Mouse (Mus musculus) heart, adult 9 months (tissue): ENCODE data around the gene Fam222b.
"Not testable (repeated sequence)": the region's sequence is repeated elsewhere in the genome, so short reads cannot be mapped to it uniquely, and the experiment has no call there.

Experiments
- DNase-seq, 2 experiments: peaks; one replicate each; pipeline ENCODE4 v3.0.0; 2022; ENCODE audit warnings: low spot score in 2 of 2

The Fam222b gene

DNA sequence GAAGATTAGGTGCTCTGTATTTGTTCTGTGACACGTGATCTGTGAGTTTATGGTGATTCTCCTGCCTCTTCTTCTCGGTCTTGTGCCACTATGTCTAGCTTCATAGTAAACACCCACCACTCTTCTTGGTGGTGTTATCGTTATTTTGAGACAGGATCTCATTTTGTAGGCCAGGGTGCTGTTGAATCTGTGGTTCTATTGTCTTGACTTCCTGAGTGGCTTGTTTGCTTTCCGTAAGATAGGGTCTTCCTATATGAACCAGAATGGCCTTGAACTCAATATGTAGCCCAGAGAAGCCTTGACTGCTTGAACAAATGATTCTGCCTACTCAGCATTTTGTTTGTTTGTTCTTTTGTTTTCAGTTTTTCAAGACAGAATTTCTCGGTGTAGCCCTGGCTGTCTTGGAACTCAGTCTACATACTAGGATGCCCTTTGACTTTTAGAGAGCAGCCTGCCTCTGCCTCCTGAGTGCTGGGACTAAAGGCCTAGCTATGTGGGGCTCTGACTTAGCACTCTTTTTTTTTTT is 6.6 kb upstream of the Fam222b start:
- DNase-seq, result no peak

DNA sequence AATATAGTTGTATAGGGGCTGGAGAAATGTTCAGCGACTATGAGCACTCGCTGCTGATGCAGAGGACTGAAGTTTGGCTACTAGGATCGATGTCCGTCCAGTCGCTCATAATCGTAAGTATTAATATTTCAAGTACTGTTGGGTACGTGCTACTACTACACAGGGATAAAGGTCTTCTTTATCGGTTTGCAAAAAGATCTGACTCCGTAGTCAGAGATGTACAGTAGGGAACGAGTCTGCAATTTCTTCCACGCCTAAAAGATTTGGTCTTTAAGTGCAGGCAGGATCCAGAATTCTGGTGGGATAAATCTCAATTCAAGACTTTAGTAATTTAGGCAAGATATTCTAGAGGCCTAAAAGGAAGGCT is 340 bp upstream of the Fam222b start:
- DNase-seq, result no peak

DNA sequence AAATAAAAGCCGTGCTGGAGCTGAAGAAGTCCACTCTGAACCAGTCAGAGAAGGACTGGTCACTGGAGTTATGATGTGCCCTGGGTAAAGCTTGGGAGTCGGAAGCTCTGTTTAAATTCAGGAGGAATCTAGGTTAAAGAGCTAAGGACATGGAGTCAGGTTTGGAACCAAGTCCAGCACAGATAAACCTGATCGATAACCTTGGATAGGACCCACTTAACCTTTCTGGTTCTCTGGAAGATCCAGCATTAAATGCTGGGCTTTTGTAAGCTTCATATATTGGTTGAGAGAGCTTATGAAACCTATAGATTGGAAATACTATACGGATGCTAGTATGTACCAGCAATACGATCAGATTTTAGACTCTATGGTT is 670 bp downstream of the Fam222b start:
- DNase-seq, result no peak

DNA sequence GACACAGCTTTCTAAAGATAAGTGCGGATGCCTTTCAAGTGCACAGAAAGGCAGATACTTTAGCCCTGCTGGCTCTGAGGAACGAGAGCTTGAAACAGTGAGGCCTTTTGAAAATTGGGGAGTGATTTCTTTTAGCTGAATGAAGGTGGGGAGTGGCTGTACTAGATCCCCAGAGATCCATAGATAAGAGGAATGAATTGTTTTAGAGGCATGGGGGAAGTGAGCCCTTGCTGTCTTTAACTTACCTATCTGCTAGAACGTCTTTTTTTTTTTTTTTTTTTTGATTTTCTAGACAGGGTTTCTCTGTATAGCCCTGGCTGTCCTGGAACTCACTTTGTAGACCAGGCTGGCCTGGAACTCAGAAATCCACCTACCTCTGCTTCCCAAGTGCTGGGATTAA is 2.6 kb downstream of the Fam222b start:
- DNase-seq, result no peak

DNA sequence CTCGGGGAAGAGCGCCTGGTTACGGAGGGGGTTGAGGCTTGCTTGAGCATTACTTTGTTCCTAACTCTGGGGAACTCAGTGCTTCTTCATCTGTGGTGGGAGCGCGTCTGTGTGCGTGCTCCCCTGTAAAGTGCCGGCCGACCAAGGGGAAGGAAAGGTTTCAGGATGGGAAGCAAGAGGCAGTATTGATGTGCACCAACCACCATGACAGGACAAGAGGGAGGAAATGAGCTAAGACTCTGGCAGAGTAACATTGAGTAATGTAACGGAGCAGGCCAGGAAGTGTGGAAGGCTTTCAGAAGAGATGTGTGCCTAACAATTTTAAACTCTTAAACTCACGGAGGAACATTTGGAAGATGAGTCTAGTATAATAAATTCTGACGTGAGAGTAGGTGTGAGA is 6.3 kb downstream of the Fam222b start:
- DNase-seq, result no peak

GRCm38 (mm10) chr11:78102142-78102541 is 7.7 kb downstream of the Fam222b start:
- DNase-seq, result no peak

DNA sequence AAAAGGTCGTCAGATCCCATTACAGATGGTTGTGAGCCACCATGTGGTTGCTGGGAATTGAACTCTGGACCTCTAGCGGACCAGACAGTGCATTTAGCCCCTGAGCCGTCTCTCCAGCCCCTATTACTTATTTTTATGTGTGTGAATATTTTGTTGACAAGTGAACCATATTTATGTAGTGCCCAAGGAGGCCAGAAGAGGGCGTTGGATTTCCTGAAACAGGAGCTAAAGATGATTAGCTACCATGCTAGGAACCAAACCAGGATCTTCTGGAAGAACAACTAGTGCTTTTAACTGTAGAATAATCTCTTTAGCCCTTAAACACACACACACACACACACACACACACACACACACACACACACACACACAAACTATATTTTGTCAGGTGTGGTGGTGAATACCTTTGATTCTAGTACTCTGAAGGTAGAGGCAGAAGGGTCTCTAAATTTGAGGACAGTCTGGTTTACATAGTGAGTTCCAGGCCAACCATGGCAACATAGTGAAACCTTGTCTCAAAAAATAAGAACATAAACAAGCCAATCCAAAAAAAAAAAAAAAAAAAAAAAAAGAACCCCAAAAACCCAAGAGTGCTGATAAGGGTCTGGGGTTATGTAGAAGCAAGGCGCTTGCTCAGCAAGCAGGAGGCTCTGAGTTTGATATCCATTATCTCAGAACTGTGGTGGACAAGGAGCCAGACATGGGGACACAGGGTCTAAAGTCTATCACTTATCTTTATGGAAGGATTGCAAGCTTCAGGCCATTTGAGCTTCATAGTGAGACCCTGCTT is 8.7 kb downstream of the Fam222b start:
- no peak for DNase-seq

GRCm38 (mm10) chr11:78104501-78104900 is 10.0 kb downstream of the Fam222b start:
- no peak for DNase-seq

GRCm38 (mm10) chr11:78113616-78114015 is 19.2 kb downstream of the Fam222b start:
- no peak for DNase-seq

GRCm38 (mm10) chr11:78114676-78115366 is 20.4 kb downstream of the Fam222b start:
- DNase-seq, result no peak

DNA sequence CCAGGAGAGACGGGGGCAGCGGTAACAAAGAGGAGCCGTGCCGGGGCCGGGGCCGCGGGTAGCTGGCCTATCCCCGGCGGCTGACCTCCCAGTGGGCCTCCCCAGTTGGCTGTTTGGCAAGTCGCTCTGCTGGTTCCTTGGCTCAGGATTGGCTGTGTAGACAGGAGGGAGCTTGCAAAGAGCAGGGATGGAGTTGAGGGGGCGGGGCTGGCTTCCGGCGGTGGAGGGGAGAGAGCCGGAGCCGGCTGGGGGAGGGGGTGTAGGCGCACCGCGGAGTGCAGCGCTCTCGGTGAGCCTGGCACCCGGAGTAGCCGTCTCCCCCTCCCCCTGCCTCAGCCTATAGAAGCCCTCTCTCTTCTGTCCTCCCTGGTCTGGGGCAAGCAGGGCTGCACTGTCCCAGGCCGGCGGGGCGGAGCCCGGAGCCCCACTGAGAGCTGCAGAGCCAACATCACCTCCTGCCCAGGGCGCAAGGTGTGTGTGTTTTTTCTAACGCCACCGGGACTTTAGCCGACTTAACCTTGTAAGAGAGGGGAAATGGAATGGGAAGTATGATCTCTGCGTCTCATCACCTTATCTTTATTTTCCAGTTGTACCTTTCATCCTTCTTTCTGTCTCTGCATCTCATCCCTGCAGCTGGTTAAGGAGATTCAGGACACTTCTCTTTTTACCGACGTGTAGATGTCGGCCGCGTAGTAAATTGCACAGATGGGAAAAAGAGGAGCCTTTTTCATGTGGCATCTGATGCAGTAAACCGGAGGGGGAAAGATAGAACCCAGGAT is 21.1 kb downstream of the Fam222b start:
- peak; percentile 94 to 97 for DNase-seq

DNA sequence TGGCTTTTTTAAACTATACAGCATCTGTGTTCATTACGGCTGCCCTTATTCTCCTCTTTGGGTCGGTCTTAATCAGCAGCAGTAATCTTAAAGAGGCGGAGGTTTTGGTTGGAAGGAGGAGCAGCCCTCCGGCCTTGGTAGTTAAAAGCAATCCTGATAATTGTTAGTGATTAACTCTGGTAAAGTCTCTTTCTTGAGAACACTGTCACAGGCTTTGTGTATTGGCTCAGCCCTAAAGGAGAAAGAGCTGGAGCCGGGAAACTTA is 21.6 kb downstream of the Fam222b start:
- DNase-seq, result no peak

- no peak for DNase-seq
Measured at GRCm38 (mm10) chr11:78118467-78118866, 24.0 kb downstream of the Fam222b start.

DNA sequence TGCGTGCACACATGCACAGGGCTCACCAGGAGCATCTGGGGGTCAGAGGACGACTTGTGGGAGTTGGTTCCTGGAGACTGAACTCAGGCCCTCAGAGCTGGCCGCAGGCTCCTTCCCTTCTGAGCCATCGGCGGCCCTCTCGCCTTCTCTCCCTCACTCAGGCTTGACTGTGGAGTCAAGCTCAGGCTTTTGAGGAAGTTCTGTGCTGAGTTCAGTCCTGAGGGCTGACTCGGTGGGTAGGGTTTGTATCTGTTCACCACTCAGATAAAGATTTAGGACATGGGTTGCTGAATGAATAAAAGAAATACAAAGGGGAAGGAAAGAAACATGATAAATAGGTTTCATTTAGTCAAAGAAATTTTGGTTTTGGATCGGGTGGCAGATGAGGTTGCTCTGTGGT is 25.4 kb downstream of the Fam222b start:
- no peak for DNase-seq

- peak; percentile 67 to 71 for DNase-seq
Measured at GRCm38 (mm10) chr11:78121176-78121575, 26.7 kb downstream of the Fam222b start.

DNA sequence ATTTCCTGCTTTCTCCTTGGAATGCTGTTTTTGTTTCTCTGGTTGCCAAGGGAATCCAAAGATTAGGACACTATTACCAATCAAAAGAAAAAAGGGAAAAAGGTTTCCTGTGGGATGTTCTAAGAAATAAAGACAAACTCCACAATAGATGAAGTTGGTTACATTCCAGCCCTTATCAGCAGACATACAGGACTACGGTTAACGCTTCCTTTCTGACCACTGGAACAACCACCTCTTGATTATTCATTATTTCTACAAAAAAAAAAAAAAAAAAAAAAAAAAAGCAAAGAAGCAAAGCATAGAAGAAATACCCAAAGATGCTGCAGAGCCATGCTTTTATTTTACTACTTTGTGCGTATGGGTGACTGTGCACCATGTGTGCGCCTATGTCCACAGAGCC is 28.4 kb downstream of the Fam222b start:
- no peak for DNase-seq

- DNase-seq, result no peak
Measured at GRCm38 (mm10) chr11:78123782-78124181, 29.3 kb downstream of the Fam222b start.

- no peak for DNase-seq
Measured at GRCm38 (mm10) chr11:78125691-78126090, 31.2 kb downstream of the Fam222b start.

DNA sequence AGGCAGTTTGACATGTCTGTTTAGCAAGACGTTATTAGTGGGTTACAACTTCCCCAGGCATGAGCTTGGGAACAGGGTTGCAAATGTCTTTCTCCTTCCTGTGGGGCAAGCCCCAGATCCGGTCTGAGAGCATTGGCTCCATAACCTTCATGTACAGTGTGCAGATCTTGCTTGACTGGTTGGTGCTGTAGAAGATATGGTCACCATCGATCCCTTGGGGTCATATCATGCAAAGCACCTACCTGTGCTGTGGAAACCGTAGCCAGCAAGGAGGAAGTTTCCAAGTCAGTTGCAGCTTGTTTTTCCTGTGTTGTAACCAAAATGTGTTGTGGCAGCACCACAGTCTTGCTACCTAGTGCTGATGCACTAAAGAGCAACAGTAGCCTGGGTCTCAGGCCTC is 32.3 kb downstream of the Fam222b start:
- DNase-seq, result no peak

DNA sequence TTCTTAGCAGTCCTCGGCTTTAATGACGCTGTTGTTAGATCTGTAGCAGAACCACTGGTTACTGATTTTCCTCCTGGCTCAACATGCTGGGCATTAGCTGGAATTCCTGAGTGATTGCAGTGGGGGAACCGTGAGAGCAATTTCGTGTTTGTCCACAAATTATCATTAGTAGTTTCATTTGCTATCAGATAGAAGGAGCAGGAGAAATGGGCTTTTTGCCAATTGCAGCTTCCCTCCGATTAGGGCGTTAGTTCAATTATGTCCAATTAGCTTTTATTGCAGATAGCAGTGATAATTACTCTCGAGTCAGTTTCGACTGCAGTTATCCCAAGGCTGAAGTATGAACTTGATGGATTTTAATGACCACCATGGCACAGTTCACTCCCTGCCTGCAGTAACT is 35.0 kb downstream of the Fam222b start:
- no peak for DNase-seq

DNA sequence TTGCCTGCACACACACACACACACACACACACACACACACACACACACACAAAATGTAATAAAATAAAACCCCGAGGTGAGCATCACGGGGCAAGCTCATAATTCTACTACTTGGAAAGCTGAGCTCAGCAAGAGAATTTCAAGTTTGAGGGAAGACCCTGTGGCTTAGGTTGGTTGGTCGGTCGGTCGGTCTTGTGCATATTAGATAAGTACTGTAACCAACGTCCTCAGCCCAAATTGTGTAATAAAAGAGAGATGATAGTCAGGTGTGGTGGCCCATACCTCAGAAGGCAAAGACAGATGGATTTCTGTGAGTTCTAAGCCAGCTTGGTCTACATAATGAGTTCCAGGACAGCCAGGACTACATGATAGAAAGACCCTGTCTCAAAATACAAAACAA is 39.5 kb downstream of the Fam222b start:
- DNase-seq, result no peak

DNA sequence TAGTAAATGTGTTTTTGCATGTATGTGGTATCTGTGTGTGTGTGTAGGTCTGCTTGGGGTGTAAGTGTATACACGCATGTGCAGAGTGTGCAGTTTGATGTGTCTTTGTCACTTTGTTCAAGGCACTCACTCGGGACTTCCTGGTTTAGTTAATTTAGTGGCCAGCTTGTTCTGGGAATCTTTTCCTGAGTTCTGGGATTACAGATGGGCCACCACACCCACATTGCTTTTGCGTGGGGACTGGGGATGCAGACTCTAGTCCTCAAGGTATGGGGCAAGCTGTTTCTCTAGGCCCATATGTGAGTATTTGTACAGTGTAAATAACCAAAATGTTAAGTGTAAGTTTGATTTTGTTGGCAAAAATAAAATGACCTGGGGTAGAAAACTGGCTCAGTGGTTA is 39.9 kb downstream of the Fam222b start:
- no peak for DNase-seq

GRCm38 (mm10) chr11:78135314-78135713 is 40.9 kb downstream of the Fam222b start:
- DNase-seq, result not testable (repeated sequence)
